Mouse (Mus musculus): ENCODE measurements around the gene Eif2b3. TPM values are rescaled to one million over a fixed set of nuclear protein-coding genes. Genes with fewer than 3 reads are reported as not detected.

The Eif2b3 gene
- polyA plus RNA-seq, 1 experiment from 2014 or later: 63.3 TPM

DNA sequence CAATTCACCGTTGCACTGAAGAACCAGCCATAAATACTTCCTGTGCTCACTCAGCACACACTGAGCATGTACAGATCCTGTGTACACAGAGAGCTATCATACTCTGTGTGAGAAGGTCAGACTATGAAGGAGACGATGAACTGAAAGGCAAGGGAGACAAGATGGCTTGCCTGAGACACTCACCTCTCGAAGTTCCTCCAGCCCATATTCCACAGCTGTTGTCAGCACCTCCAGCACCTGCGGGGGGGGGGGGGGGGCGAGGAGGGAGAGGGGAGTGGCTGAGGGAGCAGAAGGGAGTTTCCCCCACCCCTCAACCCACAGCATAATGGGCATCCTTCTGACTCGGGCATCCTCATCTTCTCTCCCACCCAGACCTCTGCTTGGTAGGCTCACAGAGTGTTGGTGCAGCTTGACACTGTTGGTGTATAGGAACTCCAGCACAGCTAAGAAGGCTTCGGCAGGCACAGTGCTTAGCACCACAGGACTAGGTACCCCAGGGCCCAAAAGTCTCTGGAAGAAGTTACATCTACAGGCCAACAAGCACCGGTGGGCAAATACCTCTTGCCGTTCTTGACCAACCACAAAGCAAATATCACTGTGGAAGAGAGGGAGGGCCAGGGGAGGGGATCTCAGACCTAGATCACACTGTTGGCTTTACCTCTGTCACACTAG lies 104.5 kb downstream of the Eif2b3 start:
- H3K36me3 ChIP-seq: peaks cover 7% of the 10 kb centered on the region
- H3K27ac ChIP-seq: no peak overlapping the region
- H3K4me3 ChIP-seq: no peak overlapping the region
- no peaks in the 10 kb centered on the region for H3K9me3 ChIP-seq (replicated peaks)
- WGBS: 82% methylated on average over 8 of the region's 9 CpGs
- H3K27me3 ChIP-seq (ENCODE audit: low read depth, poor library complexity, severe bottlenecking): no peaks in the 10 kb centered on the region
- no peak for DNase-seq (ENCODE audit: low spot score)
- peaks cover 43% of the 10 kb centered on the region for H3K4me1 ChIP-seq

DNA sequence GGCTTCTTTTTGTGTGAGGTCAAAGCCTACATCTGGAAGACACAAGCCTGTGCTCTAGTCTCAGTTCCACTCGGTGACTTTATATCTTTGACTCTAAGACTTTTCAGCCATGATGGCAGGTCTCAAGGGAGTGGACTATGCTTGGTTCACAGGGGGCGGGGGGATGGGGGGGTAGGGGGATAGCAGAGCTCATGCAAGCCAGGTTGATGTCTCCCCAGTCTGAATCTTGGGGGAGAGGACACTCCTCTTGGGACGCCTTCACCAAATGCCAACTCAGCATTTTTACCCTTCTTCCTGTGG lies 105.0 kb downstream of the Eif2b3 start:
- no peaks in the 10 kb centered on the region for H3K9me3 ChIP-seq (replicated peaks)
- H3K27ac ChIP-seq: peak overlapping the region; percentile 78; the same call in 1 of the 2 replicates
- no peaks in the 10 kb centered on the region for H3K27me3 ChIP-seq (ENCODE audit: low read depth, poor library complexity, severe bottlenecking)
- no peak for DNase-seq (ENCODE audit: low spot score)
- peaks cover 43% of the 10 kb centered on the region for H3K4me1 ChIP-seq
- no peak overlapping the region for H3K4me3 ChIP-seq
- WGBS: 89% methylated on average over 3 of the region's 3 CpGs
- H3K36me3 ChIP-seq: peaks cover 12% of the 10 kb centered on the region

DNA sequence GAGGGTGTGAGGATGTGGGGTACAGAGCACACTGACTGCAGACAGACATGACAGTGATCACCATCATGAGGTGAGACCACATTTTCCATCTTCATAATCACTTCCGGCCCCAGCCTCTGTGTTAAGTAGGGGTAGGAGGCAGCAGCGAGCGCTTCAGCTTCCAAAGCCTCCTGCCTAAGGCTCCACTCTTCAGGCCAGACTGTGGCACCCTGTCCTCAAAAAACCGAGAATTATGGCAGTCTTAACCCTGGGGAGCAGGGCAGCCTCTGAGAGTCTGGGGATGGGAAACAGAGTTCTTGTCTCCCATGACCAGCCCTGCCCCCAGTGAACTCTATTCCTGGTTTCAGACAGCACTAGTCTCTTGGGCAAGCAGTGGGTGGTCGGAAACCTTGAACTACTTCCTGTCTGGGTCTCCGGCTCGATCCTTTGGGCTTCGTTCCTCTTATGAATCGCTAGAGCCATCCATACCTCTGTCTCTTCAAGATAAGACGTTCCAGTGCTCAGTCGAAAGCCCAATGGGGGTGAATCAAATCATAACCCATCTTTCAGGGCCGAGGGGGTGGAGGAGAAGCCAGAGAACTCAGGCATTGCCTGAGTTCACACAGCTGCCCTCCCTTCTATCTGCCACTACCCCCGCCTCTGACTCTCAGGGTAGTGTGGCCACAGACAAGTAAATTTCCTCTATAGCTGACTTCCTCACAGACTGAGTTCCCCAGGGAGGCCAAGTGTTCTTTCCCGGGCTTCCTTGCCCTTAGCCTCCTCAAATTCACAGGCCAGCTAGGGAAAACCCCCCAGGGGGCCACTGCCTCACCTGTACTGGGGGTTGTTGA lies 105.5 kb downstream of the Eif2b3 start:
- DNase-seq (ENCODE audit: low spot score): no peak
- H3K27ac ChIP-seq: peak overlapping the region; percentile 78
- 74% methylated on average over 14 of the region's 14 CpGs for WGBS
- H3K4me3 ChIP-seq: no peak overlapping the region
- no peaks in the 10 kb centered on the region for H3K9me3 ChIP-seq (replicated peaks)
- H3K36me3 ChIP-seq: peaks cover 14% of the 10 kb centered on the region
- H3K4me1 ChIP-seq: peaks cover 41% of the 10 kb centered on the region
- no peaks in the 10 kb centered on the region for H3K27me3 ChIP-seq (ENCODE audit: low read depth, poor library complexity, severe bottlenecking)

GRCm38 (mm10) chr4:117125348-117125909 lies 106.2 kb downstream of the Eif2b3 start, which contains the start of gene Btbd19:
Gene Btbd19, minus strand, starts transcription at chr4:117125725.
- H3K9me3 ChIP-seq (replicated peaks): no peaks in the 10 kb centered on the region
- H3K4me3 ChIP-seq: peak within 1 kb of the TSS; percentile 4; the same call in 1 of the 2 replicates
- peak within 1 kb of the TSS; percentile 78 for H3K27ac ChIP-seq
- DNase-seq (ENCODE audit: low spot score): no peak
- H3K4me1 ChIP-seq: peaks cover 37% of the 10 kb centered on the region
- peaks cover 19% of the 10 kb centered on the region for H3K36me3 ChIP-seq
- WGBS: 35% methylated on average over 8 of the region's 8 CpGs
- H3K27me3 ChIP-seq (ENCODE audit: low read depth, poor library complexity, severe bottlenecking): peaks cover 3% of the 10 kb centered on the region; the same call in 1 of the 2 replicates

DNA sequence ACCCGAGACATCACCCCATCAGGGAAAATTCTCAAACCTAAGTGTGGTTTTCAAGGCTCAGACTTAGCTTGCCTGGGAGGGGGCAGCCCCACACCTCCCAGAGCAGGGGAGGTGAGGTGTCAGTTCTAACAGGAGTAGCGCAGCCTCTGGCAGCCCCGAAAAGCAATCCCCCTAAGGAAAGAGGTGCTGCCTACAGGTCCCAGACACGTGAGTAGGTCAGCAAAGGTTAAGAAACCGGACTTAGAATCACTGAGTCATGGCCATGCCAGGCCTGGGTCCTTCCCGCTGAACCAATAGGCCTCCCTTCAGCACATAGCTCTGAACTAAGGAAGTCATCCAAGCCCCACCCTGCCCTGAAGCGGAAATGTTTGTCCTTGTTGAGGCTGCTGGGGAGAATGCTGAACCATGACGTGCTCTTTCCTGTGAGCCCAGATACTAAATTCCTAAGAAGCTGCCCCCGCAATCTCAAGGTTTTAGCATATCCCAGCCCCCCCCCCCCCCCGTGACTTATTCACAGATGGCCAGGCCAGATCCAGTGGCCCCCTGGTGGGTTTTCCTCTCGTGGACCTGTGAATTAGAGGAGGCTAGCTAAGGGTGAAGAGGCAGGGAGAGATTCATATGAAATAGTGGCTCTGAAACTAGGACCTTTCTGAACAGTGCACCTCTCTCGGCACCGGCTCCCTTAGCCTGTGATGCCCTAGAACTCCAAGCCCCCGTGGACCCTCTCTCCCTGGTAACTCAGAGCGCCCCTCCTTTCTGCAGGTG lies 106.9 kb downstream of the Eif2b3 start:
- Histone ChIP-seq H3K4me1 (peaks cover 33% of the 10 kb centered on the region), H3K27ac (peak overlapping the region; percentile 78), H3K27me3 (ENCODE audit: low read depth, poor library complexity, severe bottlenecking) (peaks cover 10% of the 10 kb centered on the region), H3K9me3 (replicated peaks) (no peaks in the 10 kb centered on the region), H3K4me3 (peak overlapping the region; percentile 4; the same call in 1 of the 2 replicates), H3K36me3 (peaks cover 26% of the 10 kb centered on the region)
- no peak for DNase-seq (ENCODE audit: low spot score)
- 41% methylated on average over 15 of the region's 15 CpGs for WGBS

GRCm38 (mm10) chr4:117126675-117127290 lies 107.6 kb downstream of the Eif2b3 start, which contains the start of gene Tctex1d4:
Gene Tctex1d4, plus strand, starts transcription at chr4:117126794.
- H3K9me3 ChIP-seq (replicated peaks): no peaks in the 10 kb centered on the region
- no peak for DNase-seq (ENCODE audit: low spot score)
- H3K27ac ChIP-seq: peak within 1 kb of the TSS; percentile 78
- H3K27me3 ChIP-seq (ENCODE audit: low read depth, poor library complexity, severe bottlenecking): peaks cover 17% of the 10 kb centered on the region
- peaks cover 31% of the 10 kb centered on the region for H3K4me1 ChIP-seq
- 86% methylated on average over 9 of the region's 9 CpGs for WGBS
- peak within 1 kb of the TSS; percentile 4; the same call in 1 of the 2 replicates for H3K4me3 ChIP-seq
- peaks cover 26% of the 10 kb centered on the region for H3K36me3 ChIP-seq

DNA sequence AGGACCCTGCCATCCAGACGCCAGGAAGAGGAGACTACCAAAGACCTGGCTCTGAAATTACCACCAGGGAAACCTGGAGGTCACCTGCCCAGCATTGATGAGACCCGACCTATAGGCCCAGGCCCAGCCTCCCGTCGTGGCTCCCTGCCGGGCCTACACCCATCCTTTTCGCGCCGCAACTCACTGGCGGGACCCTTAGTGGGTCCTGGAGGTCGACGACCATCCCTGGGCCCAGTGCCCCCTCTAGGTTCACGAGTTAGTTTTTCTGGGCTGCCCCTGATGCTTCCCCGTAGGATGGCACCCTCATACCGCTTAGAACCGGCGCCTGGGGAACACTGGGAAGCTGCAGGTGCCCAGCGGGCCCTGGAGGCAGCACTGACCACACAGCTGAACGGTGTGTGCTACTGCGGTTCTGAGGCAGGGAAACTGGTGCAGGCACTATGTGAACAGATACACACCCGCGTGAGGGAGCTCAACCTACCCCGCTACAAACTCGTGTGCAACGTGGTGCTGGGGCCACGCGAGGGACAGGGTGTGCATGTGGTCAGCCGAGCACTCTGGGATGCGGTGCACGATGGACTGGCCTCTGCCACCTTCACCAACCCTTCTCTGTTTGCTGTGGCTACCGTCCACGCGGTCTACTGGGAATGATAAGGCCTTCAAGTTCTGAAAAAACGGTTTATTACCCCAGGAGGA lies 108.9 kb downstream of the Eif2b3 start:
- H3K27ac ChIP-seq: no peak overlapping the region
- H3K9me3 ChIP-seq (replicated peaks): no peaks in the 10 kb centered on the region
- peaks cover 30% of the 10 kb centered on the region for H3K27me3 ChIP-seq (ENCODE audit: low read depth, poor library complexity, severe bottlenecking)
- H3K36me3 ChIP-seq: peaks cover 26% of the 10 kb centered on the region
- peaks cover 45% of the 10 kb centered on the region for H3K4me1 ChIP-seq
- no peak overlapping the region for H3K4me3 ChIP-seq
- DNase-seq (ENCODE audit: low spot score): no peak
- 89% methylated on average over 33 of the region's 33 CpGs for WGBS

GRCm38 (mm10) chr4:117130790-117131189 lies 111.6 kb downstream of the Eif2b3 start:
- no peak overlapping the region for H3K27ac ChIP-seq
- DNase-seq (ENCODE audit: low spot score): no peak
- H3K27me3 ChIP-seq (ENCODE audit: low read depth, poor library complexity, severe bottlenecking): peaks cover 35% of the 10 kb centered on the region
- H3K4me3 ChIP-seq: no peak overlapping the region
- 70% methylated on average over 6 of the region's 6 CpGs for WGBS
- no peaks in the 10 kb centered on the region for H3K9me3 ChIP-seq (replicated peaks)
- peaks cover 38% of the 10 kb centered on the region for H3K4me1 ChIP-seq
- H3K36me3 ChIP-seq: peaks cover 26% of the 10 kb centered on the region

GRCm38 (mm10) chr4:117131198-117131597 lies 112.0 kb downstream of the Eif2b3 start:
- Histone ChIP-seq H3K27me3 (ENCODE audit: low read depth, poor library complexity, severe bottlenecking) (peaks cover 35% of the 10 kb centered on the region), H3K4me3 (no peak overlapping the region), H3K9me3 (replicated peaks) (no peaks in the 10 kb centered on the region), H3K4me1 (peaks cover 38% of the 10 kb centered on the region), H3K27ac (no peak overlapping the region), H3K36me3 (peaks cover 26% of the 10 kb centered on the region)
- WGBS: 80% methylated on average over 6 of the region's 6 CpGs
- no peak for DNase-seq (ENCODE audit: low spot score)

DNA sequence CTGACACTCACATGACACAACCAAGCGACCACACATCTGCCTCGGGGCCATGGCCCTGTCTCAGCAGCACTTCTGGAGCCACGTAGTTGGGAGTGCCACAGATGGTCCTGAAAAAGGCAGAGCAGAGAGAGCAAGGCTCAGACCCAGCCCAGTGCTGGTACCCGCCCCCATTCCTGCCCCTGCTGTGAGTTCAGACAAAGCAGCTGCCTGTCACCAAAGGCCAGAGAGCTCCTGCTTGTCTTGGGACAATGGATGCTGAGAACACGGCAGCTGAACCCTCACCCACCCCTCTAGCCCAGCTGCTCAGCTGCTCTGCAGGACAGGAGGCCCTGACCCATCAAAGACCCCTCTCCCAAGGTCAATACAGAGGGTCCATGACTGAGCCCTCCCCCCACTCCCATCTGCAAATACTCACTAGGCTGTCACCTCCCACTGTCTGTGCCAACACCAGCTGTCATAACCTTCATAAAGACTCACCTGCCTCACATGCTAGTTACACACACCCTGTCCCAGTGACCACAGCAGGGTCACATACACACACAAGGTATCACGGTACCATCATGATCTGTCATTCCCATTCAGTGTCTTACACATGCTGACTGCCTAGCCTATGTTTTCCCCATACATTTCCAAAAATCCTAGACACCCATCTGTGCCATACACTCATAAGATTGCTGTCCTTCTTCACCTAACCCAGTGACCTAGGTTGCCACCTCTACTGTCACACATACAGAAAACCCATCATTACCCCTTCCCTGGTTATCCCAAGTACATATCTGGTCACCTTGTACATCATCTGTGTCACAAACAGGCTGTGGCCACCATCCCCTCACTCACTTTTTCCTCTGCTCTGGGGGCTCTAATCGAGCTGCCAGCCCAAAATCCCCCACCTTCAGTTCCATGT lies 112.9 kb downstream of the Eif2b3 start:
- H3K27me3 ChIP-seq (ENCODE audit: low read depth, poor library complexity, severe bottlenecking): peaks cover 35% of the 10 kb centered on the region
- 23% methylated on average over 7 of the region's 7 CpGs for WGBS
- H3K9me3 ChIP-seq (replicated peaks): no peaks in the 10 kb centered on the region
- no peak for DNase-seq (ENCODE audit: low spot score)
- H3K4me1 ChIP-seq: peaks cover 35% of the 10 kb centered on the region
- no peak overlapping the region for H3K27ac ChIP-seq
- peak overlapping the region; percentile 69; the same call in 1 of the 2 replicates for H3K4me3 ChIP-seq
- H3K36me3 ChIP-seq: peaks cover 26% of the 10 kb centered on the region

DNA sequence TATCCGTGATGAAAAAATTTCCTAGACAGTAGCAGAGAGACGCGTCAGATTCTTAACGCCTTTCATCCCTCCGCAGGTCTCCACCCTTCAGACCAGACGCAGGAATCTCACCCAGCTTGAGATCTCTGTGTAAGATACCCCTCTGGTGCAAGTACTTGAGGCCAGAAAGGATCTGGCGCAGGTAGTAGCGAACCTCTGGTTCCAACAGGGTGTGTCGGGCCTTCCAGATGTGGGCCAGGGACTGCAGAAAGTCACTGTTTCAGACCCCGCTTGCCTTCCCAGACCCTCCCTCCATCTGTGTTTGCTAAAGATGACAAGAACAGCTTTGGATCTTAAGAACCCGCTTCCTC lies 113.6 kb downstream of the Eif2b3 start:
- no peaks in the 10 kb centered on the region for H3K9me3 ChIP-seq (replicated peaks)
- H3K36me3 ChIP-seq: peaks cover 26% of the 10 kb centered on the region
- no peak for DNase-seq (ENCODE audit: low spot score)
- 11% methylated on average over 11 of the region's 11 CpGs for WGBS
- peaks cover 35% of the 10 kb centered on the region for H3K4me1 ChIP-seq
- H3K27me3 ChIP-seq (ENCODE audit: low read depth, poor library complexity, severe bottlenecking): peaks cover 35% of the 10 kb centered on the region
- H3K27ac ChIP-seq: no peak overlapping the region
- peak overlapping the region; percentile 69 for H3K4me3 ChIP-seq

All from limb, embryonic 10.5 days (tissue).